Mouse (Mus musculus): ENCODE data around the gene Pla2g3. TPM values are rescaled to one million over a fixed set of nuclear protein-coding genes. Genes with fewer than 3 reads are reported as not detected.

Pla2g3 gene
- total RNA-seq, 1 experiment = not detected

DNA sequence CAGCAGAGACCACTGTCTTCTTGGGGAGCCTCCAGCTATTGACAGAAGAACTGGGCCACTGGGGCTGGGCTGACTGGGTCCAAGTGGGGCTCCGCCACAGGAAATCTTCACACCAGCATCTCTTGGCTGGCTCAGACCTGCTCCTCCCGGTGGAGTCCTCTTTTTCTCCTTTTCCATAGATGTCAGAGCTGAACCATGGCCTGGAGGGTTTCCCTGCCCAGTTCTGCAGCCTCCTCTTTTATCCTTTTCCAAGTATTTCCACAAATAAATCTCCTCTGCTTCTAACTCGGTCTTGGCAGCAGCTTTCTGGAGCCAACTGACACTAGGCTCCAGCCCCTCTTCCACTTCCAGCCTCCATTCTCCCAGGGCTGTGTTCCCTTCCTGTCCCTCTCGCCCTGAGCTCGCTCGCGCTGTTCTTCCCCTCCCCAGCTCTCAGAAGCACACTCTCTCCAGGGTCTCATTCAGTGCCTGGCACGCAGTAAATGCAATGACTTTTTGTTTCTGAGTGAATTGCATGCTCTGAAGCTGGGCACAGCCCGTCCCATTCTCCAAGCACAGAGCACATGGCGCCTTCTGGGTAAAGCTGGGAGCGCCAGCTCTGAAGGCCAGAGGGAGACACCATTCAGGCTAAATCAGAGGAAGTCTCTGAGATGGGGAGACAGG lies 4.0 kb upstream of the Pla2g3 start:
- H3K4me3 ChIP-seq (ENCODE audit: insufficient read depth in 1 of 2, low read depth in 1 of 2, low read length in 2 of 2, poor library complexity in 1 of 2, severe bottlenecking in 1 of 2) = no peak overlapping the region
- no peak overlapping the region for H3K27ac ChIP-seq (ENCODE audit: insufficient read depth, low read depth, low read length, poor library complexity, severe bottlenecking)
- no peaks in the 10 kb centered on the region for H3K9me3 ChIP-seq (ENCODE audit: control insufficient read depth, insufficient read depth, low read depth, low read length)
- H3K36me3 ChIP-seq (ENCODE audit: control insufficient read depth, insufficient read depth, low read length, poor library complexity, severe bottlenecking) = no peaks in the 10 kb centered on the region
- TF ChIP-seq ZNF384 (IDR thresholded peaks at IDR 0.05; ENCODE audit: low read depth, low read length) (no peak), CHD2 (IDR thresholded peaks at IDR 0.05; ENCODE audit: low read depth, low read length) (no peak), ZC3H11A (IDR thresholded peaks at IDR 0.05; ENCODE audit: borderline replicate concordance, low read depth, low read length) (no peak), MAFK (IDR thresholded peaks at IDR 0.05; ENCODE audit: insufficient read depth, low read depth, low read length) (no peak), HCFC1 (IDR thresholded peaks at IDR 0.05; ENCODE audit: borderline replicate concordance, insufficient read depth, low read length) (no peak)
- in situ Hi-C loops (cut with MboI; ENCODE audit: low sequenced_read_pairs in 2 of 2, unreplicated experiment in 2 of 2) = no loop called here
- no peak overlapping the region for H3K9ac ChIP-seq (ENCODE audit: insufficient read depth, low read depth, low read length, poor library complexity, severe bottlenecking)
- no peak for DNase-seq (ENCODE audit: low read depth, low spot score)
- H3K4me1 ChIP-seq (ENCODE audit: control insufficient read depth in 2 of 2, insufficient read depth in 2 of 2, low read length in 2 of 2, poor library complexity in 1 of 2) = peaks cover 0 to 2% of the 10 kb centered on the region in 2 experiments; a peak in 1 of 4 replicates

GRCm38 (mm10) chr11:3486349-3486748 lies 1.7 kb upstream of the Pla2g3 start:
- H3K4me1 ChIP-seq (ENCODE audit: control insufficient read depth in 2 of 2, insufficient read depth in 2 of 2, low read length in 2 of 2, poor library complexity in 1 of 2) = peaks cover 0 to 2% of the 10 kb centered on the region in 2 experiments; a peak in 1 of 4 replicates
- TF ChIP-seq ZNF384 (IDR thresholded peaks at IDR 0.05; ENCODE audit: low read depth, low read length) (no peak), CHD2 (IDR thresholded peaks at IDR 0.05; ENCODE audit: low read depth, low read length) (no peak), ZC3H11A (IDR thresholded peaks at IDR 0.05; ENCODE audit: borderline replicate concordance, low read depth, low read length) (no peak), HCFC1 (IDR thresholded peaks at IDR 0.05; ENCODE audit: borderline replicate concordance, insufficient read depth, low read length) (no peak), MAFK (IDR thresholded peaks at IDR 0.05; ENCODE audit: insufficient read depth, low read depth, low read length) (no peak)
- H3K4me3 ChIP-seq (ENCODE audit: insufficient read depth in 1 of 2, low read depth in 1 of 2, low read length in 2 of 2, poor library complexity in 1 of 2, severe bottlenecking in 1 of 2) = no peak overlapping the region
- H3K9ac ChIP-seq (ENCODE audit: insufficient read depth, low read depth, low read length, poor library complexity, severe bottlenecking) = no peak overlapping the region
- no peak overlapping the region for H3K27ac ChIP-seq (ENCODE audit: insufficient read depth, low read depth, low read length, poor library complexity, severe bottlenecking)
- H3K36me3 ChIP-seq (ENCODE audit: control insufficient read depth, insufficient read depth, low read length, poor library complexity, severe bottlenecking) = no peaks in the 10 kb centered on the region
- no peaks in the 10 kb centered on the region for H3K9me3 ChIP-seq (ENCODE audit: control insufficient read depth, insufficient read depth, low read depth, low read length)
- in situ Hi-C loops (cut with MboI; ENCODE audit: low sequenced_read_pairs in 2 of 2, unreplicated experiment in 2 of 2) = no loop called here
- DNase-seq (ENCODE audit: low read depth, low spot score) = no peak

- Histone ChIP-seq H3K4me1 (ENCODE audit: control insufficient read depth in 2 of 2, insufficient read depth in 2 of 2, low read length in 2 of 2, poor library complexity in 1 of 2) (peaks cover 0 to 2% of the 10 kb centered on the region in 2 experiments; a peak in 1 of 4 replicates), H3K36me3 (ENCODE audit: control insufficient read depth, insufficient read depth, low read length, poor library complexity, severe bottlenecking) (no peaks in the 10 kb centered on the region), H3K27ac (ENCODE audit: insufficient read depth, low read depth, low read length, poor library complexity, severe bottlenecking) (no peak overlapping the region), H3K4me3 (ENCODE audit: insufficient read depth in 1 of 2, low read depth in 1 of 2, low read length in 2 of 2, poor library complexity in 1 of 2, severe bottlenecking in 1 of 2) (no peak overlapping the region), H3K9me3 (ENCODE audit: control insufficient read depth, insufficient read depth, low read depth, low read length) (no peaks in the 10 kb centered on the region), H3K9ac (ENCODE audit: insufficient read depth, low read depth, low read length, poor library complexity, severe bottlenecking) (no peak overlapping the region)
- in situ Hi-C loops (cut with MboI; ENCODE audit: low sequenced_read_pairs in 2 of 2, unreplicated experiment in 2 of 2) = no loop called here
- TF ChIP-seq MAFK (IDR thresholded peaks at IDR 0.05; ENCODE audit: insufficient read depth, low read depth, low read length) = no peak
- no peak for TF ChIP-seq ZNF384 (IDR thresholded peaks at IDR 0.05; ENCODE audit: low read depth, low read length)
- TF ChIP-seq CHD2 (IDR thresholded peaks at IDR 0.05; ENCODE audit: low read depth, low read length) = no peak
- TF ChIP-seq HCFC1 (IDR thresholded peaks at IDR 0.05; ENCODE audit: borderline replicate concordance, insufficient read depth, low read length) = no peak
- TF ChIP-seq ZC3H11A (IDR thresholded peaks at IDR 0.05; ENCODE audit: borderline replicate concordance, low read depth, low read length) = no peak
- DNase-seq (ENCODE audit: low read depth, low spot score) = no peak
These were observed 952 bp downstream of the Pla2g3 start for GRCm38 (mm10) chr11:3489036-3489435.

DNA sequence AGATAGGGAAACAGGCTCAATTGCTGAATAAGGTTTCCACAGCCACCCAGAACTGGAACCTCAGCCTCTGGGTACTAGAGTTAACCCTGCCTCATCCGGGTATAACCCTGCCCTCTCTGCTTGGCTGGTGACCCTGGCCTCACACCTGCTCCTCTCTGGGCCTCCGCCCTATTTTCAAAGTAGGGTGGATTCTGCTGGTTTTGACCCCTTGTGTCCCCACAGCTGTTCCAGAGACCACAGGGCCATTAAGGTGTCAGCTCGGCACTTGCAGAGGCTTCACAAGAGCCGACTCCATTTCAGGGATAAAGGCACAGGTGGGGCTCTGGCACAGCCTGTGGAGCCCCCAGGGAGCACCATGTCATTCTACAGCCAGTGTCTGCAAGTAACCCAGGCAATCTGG lies 4.7 kb downstream of the Pla2g3 start:
- TF ChIP-seq HCFC1 (IDR thresholded peaks at IDR 0.05; ENCODE audit: borderline replicate concordance, insufficient read depth, low read length) (no peak), MAFK (IDR thresholded peaks at IDR 0.05; ENCODE audit: insufficient read depth, low read depth, low read length) (no peak), ZC3H11A (IDR thresholded peaks at IDR 0.05; ENCODE audit: borderline replicate concordance, low read depth, low read length) (no peak), CHD2 (IDR thresholded peaks at IDR 0.05; ENCODE audit: low read depth, low read length) (no peak), ZNF384 (IDR thresholded peaks at IDR 0.05; ENCODE audit: low read depth, low read length) (no peak)
- Histone ChIP-seq H3K4me1 (ENCODE audit: control insufficient read depth in 2 of 2, insufficient read depth in 2 of 2, low read length in 2 of 2, poor library complexity in 1 of 2) (peaks cover 0 to 6% of the 10 kb centered on the region in 2 experiments; a peak in 1 of 4 replicates), H3K9ac (ENCODE audit: insufficient read depth, low read depth, low read length, poor library complexity, severe bottlenecking) (no peak overlapping the region), H3K27ac (ENCODE audit: insufficient read depth, low read depth, low read length, poor library complexity, severe bottlenecking) (peak overlapping the region; percentile 22; the same call in 1 of the 2 replicates), H3K36me3 (ENCODE audit: control insufficient read depth, insufficient read depth, low read length, poor library complexity, severe bottlenecking) (no peaks in the 10 kb centered on the region), H3K9me3 (ENCODE audit: control insufficient read depth, insufficient read depth, low read depth, low read length) (no peaks in the 10 kb centered on the region), H3K4me3 (ENCODE audit: insufficient read depth in 1 of 2, low read depth in 1 of 2, low read length in 2 of 2, poor library complexity in 1 of 2, severe bottlenecking in 1 of 2) (no peak overlapping the region)
- no peak for DNase-seq (ENCODE audit: low read depth, low spot score)
- in situ Hi-C loops (cut with MboI; ENCODE audit: low sequenced_read_pairs in 2 of 2, unreplicated experiment in 2 of 2) = no loop called here

Measured in ES-E14 (cell line).